In the genomic region with DNA sequence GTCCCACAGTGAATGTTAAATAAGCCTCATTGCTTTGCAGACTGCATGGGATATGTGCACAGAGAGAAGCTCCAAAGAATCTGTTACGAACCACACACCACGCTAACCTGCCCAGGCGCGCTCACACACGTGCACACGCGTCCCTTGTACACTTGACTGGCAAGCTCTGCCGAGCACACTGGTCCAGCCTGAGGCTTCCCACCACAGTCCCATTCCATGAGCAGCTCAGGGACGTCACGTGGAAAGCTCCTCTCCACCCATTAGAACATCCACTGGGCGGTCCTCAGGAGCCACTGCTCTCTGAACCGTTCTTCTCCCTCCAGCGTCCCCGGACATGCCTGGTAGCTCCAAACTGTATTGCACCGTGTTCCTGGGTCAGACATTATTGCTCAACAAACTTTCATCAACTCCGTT, we compare ENCODE assay signal across 8 mouse cellular contexts.
DNase-seq lines count a peak whose midpoint lies in the region; ATAC-seq lines count a peak whose summit lies in the region.

No protein-coding gene starts in this region.

- H3K4me3 ChIP-seq in forebrain, embryonic 13.5 days: peak overlapping the region; percentile 45

- ATAC-seq in forebrain, embryonic 13.5 days: peak; percentile 87
- ATAC-seq in inflammation-experienced regulatory T-cells, adult 6 months: no peak

- under 1% methylated on average over 16 of the region's 16 CpGs for WGBS in forebrain, embryonic 13.5 days

- H3K4me2 ChIP-seq in forebrain, embryonic 13.5 days: peak overlapping the region; percentile 88

- H3K36me3 ChIP-seq in forebrain, embryonic 13.5 days (ENCODE audit: poor library complexity, severe bottlenecking): no peaks in the 10 kb centered on the region

- no peaks in the 10 kb centered on the region for H3K9me3 ChIP-seq in forebrain, embryonic 13.5 days (replicated peaks)

- H3K4me1 ChIP-seq in forebrain, embryonic 13.5 days: peaks cover 7% of the 10 kb centered on the region; the same call in 1 of the 2 replicates

- no peaks in the 10 kb centered on the region for H3K27me3 ChIP-seq in forebrain, embryonic 13.5 days

- H3K9ac ChIP-seq in forebrain, embryonic 13.5 days: peak overlapping the region; percentile 67

- H3K27ac ChIP-seq in forebrain, embryonic 13.5 days: no peak overlapping the region

- intact Hi-C loops in heart, postnatal 25 days (cut with DNase I): loop anchor here (2.0 to 10.0 kb wide), 5 partner anchors 35 to 348 kb away; no protein-coding TSS in a partner anchor

- peak; percentile 24 for DNase-seq in adipocyte (ENCODE audit: low spot score)
- peak; percentile 36 to 50 for DNase-seq in cerebellum, adult 18-20 months
- peak; percentile 46 for DNase-seq in heart, postnatal 25 days (ENCODE audit: low spot score)
- DNase-seq in kidney, postnatal 4 days: peak; percentile 57 to 72
- DNase-seq in lung, postnatal 25 days (ENCODE audit: low spot score): peak; percentile 56
- DNase-seq in right cerebral cortex, adult 2 months (ENCODE audit: low spot score in 2 of 2): peak; percentile 32 to 36
